Mouse (Mus musculus): ENCODE data around the gene Ptch1.

DNA sequence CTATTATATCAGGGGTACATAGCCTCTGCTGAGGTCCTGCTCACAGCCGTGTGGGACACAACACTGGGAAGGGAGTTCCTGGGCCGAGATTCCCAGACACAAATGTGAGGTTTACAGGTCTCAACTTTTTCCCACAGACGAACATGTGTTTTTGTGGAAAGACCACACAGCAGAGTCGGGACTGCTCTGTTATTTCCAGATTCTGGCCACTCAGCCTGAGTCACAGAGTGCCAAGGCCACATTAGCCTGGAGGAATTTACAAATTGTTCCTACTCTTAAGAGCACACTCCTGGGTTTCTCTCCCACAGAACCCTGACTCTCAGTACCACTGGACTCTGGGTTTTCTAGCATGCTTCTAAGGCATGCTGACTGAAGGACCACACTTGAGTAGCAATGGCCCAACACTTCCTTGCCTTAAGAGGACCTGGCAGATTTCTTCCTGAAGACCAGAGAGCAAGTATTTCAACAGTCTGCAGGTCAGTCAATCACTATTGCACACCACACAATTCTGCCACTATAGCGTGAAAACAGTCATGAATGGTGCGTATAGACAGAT lies 66.3 kb downstream of the Ptch1 start:
- TF ChIP-seq TCF12 (IDR thresholded peaks at IDR 0.05; ENCODE audit: insufficient read depth, poor library complexity, severe bottlenecking) (no peak), POLR2A (IDR thresholded peaks at IDR 0.05; ENCODE audit: insufficient read length, low read depth) (no peak), POLR2AphosphoS2 (IDR thresholded peaks at IDR 0.05; ENCODE audit: insufficient read length, low read depth) (no peak), TCF3 (IDR thresholded peaks at IDR 0.05; ENCODE audit: insufficient read length, low read depth) (no peak), E2F4 (IDR thresholded peaks at IDR 0.05; ENCODE audit: insufficient read depth) (no peak), USF1 (IDR thresholded peaks at IDR 0.05; ENCODE audit: low read depth) (no peak), MAX (IDR thresholded peaks at IDR 0.05; ENCODE audit: low read depth) (no peak), MYOD1 (IDR thresholded peaks at IDR 0.05; ENCODE audit: control insufficient read depth in 1 of 3, insufficient read length in 2 of 3, low read depth in 2 of 3) (no peak), REST (IDR thresholded peaks at IDR 0.05; ENCODE audit: insufficient read depth, insufficient read length) (no peak), CEBPB (IDR thresholded peaks at IDR 0.05; ENCODE audit: insufficient read depth, poor library complexity, severe bottlenecking) (no peak)

Measured in myocyte (in vitro differentiated cells).